Mouse (Mus musculus): ENCODE data around the gene Hoxa9.

The Hoxa9 gene

DNA sequence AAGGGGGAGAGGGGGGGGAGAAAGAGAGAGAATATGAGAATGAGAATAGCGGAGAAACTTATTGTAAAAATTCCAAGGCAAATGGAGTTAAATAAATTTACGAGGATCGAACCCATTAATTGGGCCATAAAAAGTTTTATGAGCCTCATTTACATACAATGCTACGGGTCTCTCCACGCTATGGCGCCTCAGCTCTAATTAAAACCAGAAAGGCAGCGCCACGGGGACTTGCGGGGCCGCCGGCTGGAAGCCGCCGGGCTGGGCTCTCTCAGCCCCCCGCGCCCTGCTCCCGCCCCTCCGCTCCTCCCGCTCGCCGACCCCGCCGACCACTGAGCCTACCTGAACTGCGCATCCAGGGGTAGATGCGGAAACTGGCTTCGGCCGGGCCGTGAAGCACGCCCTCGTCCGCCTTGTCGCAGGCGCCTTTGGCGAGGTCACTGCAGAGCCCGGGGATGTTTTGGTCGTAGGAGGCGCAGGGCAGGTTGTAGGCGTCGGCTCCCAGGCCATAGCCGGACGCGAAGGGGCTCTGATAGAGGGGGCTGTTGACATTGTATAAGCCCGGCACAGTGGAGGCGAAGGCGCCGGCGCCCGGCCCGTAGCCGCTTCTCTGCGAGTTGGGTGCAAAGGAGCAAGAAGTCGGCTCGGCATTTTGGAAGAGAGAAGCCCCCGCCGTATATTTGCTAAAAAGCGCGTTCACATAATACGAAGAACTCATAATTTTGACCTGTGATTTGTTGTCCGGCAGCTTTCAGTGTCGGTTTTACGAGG, 14.0 kb downstream of the Hoxa9 start:
- no peak for DNase-seq (ENCODE audit: low spot score)

DNA sequence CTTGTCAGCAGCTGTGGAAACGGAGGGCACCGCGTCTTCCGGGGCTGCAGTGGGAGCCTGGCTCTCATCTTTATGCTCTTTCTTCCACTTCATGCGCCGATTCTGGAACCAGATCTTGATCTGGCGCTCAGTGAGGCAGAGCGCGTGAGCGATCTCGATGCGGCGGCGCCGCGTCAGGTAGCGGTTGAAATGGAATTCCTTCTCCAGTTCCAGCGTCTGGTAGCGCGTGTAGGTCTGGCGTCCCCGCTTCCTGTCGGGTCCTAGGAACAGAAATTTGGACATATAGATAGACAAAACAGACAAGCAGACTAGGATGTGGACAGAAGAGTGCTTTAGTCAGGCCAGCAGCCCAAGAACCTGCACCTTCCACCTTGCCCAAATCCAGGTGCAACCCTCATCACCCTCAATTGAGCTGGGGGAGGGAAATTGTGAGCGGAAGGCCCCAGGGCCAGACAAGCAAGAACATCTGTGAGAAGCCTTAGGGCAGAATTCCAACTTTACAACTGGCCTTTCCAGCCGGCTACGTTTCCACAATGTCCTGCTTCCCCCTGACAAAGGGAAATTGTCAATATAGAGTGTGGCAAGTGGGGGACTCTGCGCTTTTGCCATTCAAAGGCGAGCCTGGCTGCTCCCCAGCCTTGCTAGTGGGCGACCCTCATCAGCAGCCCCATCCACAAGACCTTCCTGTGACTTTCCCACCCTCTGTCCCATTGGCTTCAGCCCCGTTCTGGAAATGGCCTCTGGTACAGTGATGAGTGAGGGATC, 14.9 kb downstream of the Hoxa9 start:
- no peak for DNase-seq (ENCODE audit: low spot score)

DNA sequence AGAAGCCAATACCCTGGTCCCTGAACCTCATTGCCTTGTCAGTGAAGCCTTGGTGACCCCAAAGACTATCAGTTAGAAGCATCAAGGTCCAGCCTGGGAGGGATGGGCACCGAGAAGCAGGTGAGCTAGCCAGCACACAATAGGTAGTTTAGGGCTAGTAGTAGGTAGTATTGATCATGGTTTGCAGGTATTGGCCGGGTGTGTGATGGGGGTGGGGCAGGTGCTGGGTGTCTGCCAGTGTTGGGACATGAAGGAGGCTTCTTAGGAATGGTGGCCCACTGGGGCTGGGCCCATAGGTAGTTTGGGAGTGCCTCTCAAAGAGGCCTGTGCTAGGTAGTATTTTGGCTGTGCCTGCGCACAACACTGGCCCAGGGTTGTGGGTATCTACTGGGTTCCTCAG, 15.8 kb downstream of the Hoxa9 start:
- DNase-seq (ENCODE audit: low spot score): no peak

DNA sequence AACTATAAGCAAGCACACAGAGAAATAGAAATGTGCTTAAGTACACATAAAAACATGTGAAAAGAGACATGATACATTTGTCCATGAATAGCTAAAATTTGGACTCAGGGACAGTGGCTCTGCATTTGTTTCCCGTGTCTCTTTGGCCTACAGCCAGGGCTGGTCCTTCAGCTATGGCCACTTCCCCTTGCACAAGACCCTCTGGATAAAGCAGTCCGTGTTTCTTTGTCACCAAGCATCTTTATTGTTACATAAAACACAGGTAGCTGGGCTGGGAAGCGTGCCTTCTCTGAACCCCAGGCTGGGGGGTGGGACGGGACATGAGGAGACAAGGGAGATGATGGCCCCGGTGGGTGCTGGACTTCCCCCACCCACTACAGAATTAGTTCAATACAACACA, 16.6 kb downstream of the Hoxa9 start:
- DNase-seq (ENCODE audit: low spot score): no peak

DNA sequence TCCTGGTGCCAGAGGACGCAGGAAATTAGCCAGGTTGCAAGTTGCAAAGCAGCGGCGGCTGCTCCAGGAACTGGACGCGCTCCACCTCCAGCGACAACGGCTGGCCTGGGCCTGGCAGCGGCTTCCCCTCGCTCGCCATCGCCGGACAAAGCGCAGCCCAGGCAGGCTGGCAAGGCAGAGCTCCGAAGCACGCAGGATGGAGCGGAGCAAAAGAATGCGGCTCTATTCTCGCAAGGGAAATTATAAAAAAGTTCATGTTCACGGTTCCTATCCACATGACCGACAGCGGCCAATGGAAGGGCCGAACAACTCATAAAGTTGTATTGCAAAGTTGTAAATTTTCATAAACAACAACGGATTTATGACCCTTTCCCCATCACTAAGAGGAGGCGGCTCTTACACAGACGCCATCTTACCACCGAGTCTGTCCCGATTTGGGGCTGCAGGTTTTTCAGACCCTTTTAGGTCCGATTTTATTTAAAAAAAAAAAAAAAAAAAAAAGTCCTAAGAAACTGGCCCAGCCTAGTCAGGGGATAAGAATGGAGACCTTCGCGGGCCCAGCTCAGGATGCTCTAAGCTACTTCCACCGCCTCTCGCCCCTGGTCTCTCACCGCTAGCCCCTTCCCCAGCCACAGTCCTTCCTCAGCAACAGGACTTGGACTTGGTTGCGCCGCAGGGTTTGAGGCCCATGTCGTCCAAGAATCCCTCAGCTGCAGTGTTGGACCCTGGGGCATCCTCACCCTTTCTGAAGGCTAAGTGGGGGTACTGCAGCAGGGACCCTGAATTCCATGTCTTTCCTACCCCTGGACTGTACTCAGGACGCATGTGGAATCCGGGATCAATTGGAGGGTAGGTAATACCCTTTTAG, 17.5 kb downstream of the Hoxa9 start, which contains the start of the genes Hoxa3 and Gm28308:
Gene Hoxa3 (minus strand): TSS at position 218 of the 868 bp plus-strand sequence.
Gene Gm28308 (minus strand): TSS at position 221 of the 868 bp plus-strand sequence.
- no peak for DNase-seq (ENCODE audit: low spot score)

DNA sequence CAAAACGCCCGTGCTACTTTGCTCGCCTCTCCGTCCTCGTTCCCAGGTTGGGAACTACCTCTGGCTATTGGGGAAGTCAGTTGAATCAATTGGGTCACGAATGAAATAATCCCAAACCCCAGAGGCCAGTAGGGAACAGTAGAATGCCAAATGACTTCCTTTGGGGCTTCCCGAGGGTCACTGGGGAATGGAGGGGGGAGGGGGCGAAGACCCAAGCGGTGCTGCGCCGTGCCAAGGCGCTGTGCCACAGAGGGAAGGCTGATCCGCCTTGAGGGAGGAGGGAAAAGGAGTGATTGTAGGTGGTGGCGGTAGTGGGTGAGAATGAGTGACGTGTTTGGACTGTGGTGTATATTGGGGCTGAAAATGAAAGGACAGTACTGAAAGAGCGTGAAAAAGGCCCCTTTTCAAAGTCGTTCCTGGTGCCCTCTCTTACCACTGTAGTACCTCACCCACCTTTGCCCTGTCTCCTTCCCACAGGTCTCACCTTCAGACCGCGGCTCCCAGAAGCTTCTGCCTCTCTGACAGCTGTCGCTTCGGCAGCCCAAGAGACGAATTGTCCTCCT, 18.3 kb downstream of the Hoxa9 start:
- no peak for DNase-seq (ENCODE audit: low spot score)

DNA sequence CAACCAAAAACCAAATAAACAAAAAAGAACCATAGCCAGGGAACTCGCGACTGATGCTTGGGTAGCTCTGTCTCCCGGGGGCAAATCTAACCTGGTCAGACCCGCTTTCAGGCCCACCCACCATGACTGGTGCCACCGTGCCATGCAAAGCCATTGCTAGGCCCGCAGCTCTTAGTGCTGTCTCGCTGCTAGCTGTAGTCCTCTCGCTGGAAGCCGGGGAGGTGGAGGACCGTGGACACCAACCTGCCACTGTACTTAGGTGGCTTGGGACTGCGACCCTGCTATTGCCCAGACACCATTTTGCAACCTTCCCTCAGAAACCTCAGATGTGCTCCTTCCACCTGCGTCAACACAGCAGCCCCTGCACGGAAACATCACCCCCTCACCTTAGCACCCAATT, 18.9 kb downstream of the Hoxa9 start:
- DNase-seq (ENCODE audit: low spot score): no peak

DNA sequence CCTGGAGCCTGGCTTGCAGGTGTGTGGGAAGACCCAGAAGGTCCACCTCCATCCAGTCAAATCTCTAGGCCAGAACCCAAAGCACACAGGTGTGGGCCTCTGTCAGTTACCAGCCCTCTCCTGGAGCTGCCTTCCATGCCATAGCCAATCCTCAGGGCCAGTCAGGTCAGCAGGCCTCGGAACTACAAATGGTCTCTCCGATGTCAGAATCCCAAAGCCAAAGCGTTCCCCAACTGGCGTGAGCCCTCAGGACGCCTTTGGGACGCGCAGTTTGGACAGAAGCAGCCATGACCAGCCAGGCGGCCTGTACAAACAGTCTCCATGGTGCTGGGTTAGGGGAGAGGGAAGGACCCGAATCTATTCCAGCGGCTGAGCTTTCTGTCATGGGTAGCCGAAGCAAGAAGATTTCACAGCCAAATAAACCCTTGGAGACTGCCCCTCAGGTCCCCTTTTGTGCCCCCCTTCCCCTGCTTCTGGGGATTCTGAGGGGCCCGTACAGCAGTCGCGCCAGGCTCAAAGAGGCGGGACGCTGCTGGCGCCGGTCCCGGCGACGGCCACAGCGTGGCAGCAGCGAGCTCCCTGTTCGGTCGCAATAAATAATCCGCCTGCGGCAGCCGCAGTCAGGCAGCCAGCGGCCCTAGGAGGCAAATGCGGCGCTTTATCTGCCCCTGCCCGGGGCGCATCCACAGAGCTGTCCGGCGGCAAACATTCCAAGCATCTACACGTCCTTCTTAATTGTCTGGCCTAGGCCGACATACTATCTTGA, 19.5 kb downstream of the Hoxa9 start:
- no peak for DNase-seq (ENCODE audit: low spot score)

DNA sequence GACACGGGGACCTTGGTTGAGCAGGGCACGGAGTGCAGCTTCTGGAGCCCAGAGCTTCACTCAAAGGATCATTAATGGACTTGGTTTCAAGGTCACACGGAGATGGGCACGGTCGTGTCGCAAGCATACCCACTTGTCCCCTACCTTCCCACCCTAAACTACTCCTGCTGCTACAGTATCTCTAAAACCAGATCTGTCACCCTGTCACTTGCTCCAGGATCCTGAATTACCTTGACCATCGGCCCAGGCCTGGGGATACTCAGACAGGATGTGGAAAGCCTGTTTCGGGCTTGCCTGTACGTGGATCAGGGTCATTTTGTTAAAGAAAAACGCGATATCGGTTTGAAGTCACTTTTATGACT, 21.2 kb downstream of the Hoxa9 start:
- no peak for DNase-seq (ENCODE audit: low spot score)

DNA sequence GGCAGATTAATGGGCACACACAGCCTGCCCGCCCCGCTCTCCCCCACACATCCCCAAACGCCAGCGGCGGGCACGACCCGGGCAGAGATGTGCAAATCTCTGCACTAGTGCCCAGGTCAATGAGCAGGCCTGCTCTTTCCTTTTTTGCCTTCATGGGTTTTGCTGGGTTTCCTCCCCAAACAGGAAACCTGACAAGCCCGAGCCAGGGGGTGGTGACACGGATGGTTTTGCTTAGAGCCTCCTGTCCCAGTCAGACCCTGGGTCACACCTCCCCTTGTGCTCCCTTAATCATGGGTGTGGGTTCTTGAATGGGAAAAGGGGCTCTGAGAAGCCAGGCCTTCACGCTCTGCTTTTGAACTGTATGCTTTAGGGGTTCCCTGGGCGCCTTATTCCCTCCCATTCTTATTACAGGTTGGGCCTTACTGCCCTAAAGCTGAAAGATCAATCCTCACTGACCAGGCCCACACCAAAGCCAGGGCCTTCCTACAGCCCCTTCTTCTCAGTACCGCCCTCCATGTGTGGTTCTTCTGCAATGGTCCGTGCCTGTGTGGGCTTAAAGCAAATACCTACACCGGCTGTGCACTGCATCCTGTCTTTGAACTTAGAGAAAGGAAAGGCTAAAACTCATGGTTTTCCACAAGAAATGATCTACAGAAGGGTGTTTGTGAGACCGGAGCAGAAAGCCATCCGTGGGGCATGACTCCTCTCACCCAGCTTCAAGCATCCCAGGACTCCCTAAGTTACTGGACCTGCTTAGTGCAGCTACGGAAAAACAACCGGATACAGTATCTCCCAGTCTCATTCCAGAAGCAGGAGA, 21.8 kb downstream of the Hoxa9 start:
- DNase-seq (ENCODE audit: low spot score): no peak

DNA sequence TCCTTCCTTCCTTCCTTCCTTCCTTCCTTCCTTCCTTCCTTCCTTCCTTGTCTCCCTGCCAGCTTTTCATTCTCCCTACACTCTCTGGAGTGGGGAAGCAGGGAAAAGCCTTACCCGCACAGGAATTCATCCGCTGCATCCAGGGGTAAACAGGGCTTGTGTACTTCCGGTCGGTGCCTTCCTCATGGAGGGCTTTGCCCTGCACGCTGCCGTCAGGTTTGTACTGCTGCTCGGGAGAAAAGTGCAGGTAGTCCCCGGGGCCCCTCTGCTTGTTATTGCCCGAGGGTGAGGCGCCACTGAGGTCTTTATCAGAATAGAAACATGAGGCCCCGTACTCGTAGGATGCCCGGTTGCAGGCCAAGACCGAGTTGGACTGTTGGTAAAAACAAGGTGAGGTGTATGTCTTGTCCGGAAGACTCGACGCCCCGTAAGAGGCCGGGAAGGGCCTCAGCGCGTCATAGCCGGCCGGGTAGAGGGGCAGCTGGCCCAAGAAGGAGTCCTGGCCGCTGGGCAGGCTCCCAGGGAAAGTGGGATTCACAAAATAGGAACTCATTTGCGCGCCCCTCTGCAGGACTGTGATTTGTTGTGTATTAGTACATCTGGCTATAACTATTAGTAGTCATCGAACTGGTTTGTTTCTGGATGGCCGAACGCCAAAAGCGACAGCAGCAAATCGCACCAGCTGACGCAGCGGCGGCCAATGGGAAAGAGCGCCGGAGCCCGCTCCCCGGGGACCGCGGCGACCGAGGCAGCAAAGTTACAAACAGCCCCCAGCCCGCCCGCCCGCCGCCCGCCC, 22.6 kb downstream of the Hoxa9 start, which contains the start of gene Hoxa6:
Gene Hoxa6 (minus strand): TSS at position 651 of the 796 bp plus-strand sequence.
- DNase-seq (ENCODE audit: low spot score): no peak

DNA sequence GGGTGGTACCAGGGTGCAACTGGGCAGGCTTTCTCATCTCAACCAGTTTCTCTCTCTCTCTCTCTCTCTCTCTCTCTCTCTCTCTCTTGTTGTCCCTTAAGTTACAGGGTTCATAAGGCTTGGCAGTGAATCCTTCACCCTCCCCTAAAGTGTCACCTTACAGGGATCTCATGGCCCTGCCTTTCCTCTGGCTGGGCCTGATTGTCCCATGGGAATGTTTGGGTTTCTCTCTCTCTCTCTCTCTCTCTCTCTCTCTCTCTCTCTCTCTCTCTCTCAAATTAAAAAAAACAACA, 23.3 kb downstream of the Hoxa9 start:
- no peak for DNase-seq (ENCODE audit: low spot score)

DNA sequence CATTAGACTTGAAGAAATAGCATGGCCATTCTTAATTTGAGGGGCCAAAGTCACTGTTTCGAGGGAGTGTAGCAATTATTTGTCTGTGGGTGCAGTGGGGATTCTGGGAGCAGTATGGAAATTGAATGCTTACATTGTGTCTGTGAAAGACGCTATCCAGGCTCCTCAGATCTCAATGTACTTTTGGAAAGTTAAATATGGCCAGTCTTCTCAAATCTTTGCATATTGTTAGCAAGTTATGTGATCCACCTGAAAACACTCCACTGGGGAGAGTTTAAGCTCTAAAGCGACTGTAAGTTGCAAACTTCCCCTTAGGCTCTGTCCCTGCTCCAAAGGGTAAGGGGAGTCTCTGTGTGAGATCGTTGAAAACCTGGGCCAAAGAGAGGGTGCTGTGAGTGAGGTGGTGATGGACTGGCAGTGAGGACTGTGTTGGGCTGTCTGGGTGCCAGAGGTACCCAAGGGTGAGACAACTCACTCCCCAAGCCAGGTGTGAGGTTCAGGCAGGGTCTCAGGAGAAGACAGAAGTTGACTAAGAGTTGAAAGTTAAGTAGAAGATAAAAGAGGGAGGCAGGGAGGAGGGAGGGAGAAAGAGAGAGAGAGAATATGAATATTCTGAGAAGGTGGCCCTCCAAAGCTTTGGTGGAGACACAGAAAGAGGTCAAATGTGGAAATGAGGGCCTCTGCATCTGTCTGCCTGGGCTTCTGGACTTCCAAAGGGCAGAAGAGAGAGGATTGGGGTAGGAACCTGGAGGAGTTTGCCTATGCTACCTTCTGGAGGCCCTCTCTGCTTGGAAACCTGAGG, 23.8 kb downstream of the Hoxa9 start:
- no peak for DNase-seq (ENCODE audit: low spot score)

DNA sequence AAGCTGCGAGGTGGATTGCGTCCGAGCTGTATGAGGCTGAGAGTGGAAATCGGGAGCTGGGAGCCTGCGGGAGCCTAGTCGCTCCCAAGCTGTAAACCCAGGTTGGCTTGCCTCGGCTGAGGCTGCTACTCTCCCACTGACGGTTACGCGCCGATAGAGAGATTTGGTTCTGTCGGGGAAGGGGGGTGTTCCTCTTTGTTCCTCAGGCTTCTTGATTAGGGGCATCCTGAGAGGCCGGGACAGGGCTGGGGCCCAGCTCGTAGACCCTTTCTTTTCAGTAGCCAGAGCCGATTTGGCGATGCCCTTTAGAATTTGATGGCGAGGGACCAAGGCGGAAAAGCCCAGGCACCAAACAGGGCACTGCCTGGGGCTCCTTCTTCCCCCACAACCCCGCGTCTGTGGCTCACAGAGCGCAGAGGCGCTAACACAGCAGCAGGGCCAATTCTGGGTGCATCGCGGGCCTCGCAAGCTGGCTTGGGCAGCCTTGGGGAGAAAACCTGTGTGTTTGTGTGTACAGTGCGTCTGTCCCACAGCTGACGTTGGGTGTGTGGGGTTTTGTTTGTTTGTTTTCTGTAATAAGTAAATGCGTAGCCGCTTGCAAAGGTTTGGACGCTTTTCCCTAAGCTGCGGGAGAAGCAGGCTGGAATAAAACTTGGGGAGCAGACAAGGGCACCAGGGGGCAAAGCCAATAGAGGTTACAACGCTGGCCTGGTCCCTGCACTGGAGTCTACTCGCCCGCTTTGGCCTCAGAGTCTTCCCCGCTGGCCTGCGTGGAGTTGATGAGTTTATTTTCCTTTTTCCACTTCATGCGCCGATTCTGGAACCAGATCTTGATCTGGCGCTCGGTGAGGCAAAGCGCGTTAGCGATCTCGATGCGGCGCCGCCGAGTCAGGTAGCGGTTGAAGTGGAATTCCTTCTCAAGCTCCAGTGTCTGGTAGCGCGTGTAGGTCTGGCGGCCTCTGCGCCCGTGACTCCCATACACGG, 25.0 kb downstream of the Hoxa9 start:
- DNase-seq (ENCODE audit: low spot score): no peak

DNA sequence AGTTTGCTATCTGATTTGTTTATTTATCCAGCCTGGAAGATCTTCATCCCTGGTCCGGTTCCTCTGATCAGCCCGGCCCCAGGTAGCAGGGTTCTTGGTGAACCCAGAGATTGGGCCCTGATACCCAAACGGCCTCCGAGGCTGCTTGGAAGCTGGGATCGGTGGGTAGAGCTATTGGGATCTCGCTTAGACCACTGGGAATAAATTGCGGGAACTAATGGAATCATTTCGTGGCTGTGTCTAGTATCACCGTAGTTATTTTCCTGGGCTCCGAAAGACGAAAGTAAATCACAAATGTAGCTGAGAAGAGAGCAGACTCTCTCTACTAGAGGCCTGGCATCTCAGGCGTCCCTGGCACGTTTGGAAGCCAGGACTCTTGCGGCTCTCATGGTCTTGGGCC, 25.7 kb downstream of the Hoxa9 start:
- no peak for DNase-seq (ENCODE audit: low spot score)

DNA sequence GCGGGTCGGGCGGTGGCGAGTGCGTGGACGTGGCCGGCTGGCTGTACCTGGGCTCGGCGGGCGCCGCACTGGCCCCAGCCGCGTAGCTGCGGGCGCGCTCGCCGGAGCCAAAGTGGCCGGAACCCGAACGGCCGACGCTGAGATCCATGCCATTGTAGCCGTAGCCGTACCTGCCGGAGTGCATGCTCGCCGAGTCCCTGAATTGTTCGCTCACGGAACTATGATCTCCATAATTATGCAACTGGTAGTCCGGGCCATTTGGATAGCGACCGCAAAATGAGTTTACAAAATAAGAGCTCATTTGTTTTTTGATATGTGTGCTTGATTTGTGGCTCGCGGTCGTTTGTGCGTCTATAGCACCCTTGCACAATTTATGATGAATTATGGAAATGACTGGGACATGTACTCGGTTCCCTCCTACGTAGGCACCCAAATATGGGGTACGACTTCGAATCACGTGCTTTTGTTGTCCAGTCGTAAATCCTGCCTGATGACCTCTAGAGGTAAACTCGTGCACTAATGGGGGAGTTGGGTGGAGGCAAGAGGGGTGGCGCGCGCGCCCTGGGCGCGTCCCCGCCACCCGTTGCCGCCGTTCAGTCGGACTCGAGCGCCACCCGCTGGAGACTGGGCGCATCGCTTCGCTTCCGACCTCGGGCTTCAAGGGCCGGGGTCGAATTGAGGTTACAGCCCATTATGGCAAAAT, 26.7 kb downstream of the Hoxa9 start, which contains the start of gene Hoxa5:
Gene Hoxa5 (minus strand): TSS at position 538 of the 703 bp plus-strand sequence.
- DNase-seq (ENCODE audit: low spot score): no peak

All from left cerebral cortex, adult 11 months (tissue).